12 mouse cellular contexts compared by ENCODE assay signal in genomic region chr7:30306083-30306779, GRCm38 (mm10). TPM values are rescaled to one million over a fixed set of nuclear protein-coding genes. Genes with fewer than 3 reads are reported as not detected.
A peak's percentile ranks its signal among the peaks of the same experiment; 100 is the strongest.
DNase-seq lines count a peak whose midpoint lies in the region; ATAC-seq and TF ChIP-seq lines count a peak whose summit lies in the region.
"Had no signal": no experiment of that assay in that cellular context is flagged by ENCODE, and none has a peak within 500 bp of the region (broad histone marks: within the 10 kb centered on the region; RNA-seq: fewer than 3 reads in every experiment).

No protein-coding gene starts in this region.

- H3K9ac ChIP-seq in forebrain, postnatal 0 days = no peak overlapping the region
- no peak overlapping the region for H3K9ac ChIP-seq in forebrain, embryonic 16.5 days (replicated peaks; ENCODE audit: low read depth, low read length)
- H3K9ac ChIP-seq in liver, embryonic 14.5 days (replicated peaks) = no peak overlapping the region
- H3K9ac ChIP-seq: heart, embryonic 15.5 days; midbrain, embryonic 12.5 days had no signal

- H3K9me3 ChIP-seq in forebrain, postnatal 0 days (ENCODE audit: low read length) = no peaks in the 10 kb centered on the region
- no peaks in the 10 kb centered on the region for H3K9me3 ChIP-seq in forebrain, embryonic 16.5 days (ENCODE audit: control insufficient read depth, low read length)
- H3K9me3 ChIP-seq in liver, embryonic 14.5 days (ENCODE audit: control insufficient read depth, low read length) = no peaks in the 10 kb centered on the region
- H3K9me3 ChIP-seq: heart, embryonic 15.5 days; midbrain, embryonic 12.5 days had no signal

- no peak overlapping the region for H3K4me2 ChIP-seq in forebrain, postnatal 0 days (ENCODE audit: low read depth)
- no peak overlapping the region for H3K4me2 ChIP-seq in forebrain, embryonic 16.5 days (ENCODE audit: low read length)
- H3K4me2 ChIP-seq in liver, embryonic 14.5 days (ENCODE audit: low read depth) = no peak overlapping the region
- H3K4me2 ChIP-seq: heart, embryonic 15.5 days; midbrain, embryonic 12.5 days had no signal

- no peak for DNase-seq in forebrain, postnatal 0 days
- DNase-seq in liver, embryonic 14.5 days (ENCODE audit: low read depth in 3 of 3, low spot score in 3 of 3) = no peak
- no peak for DNase-seq in liver
- DNase-seq in CD4-positive helper T cell, adult 2 months (ENCODE audit: low read depth, low spot score) = peak; percentile 57
- peak; percentile 63 for DNase-seq in brain, adult 2 months (ENCODE audit: low read depth, low spot score)
- DNase-seq in ovary, postnatal 14 days (ENCODE audit: low spot score) = no peak
- no peak for DNase-seq in testis, postnatal 10 days (ENCODE audit: low spot score)
- DNase-seq: cerebellum, postnatal 36 days had no signal

- no peak for TF ChIP-seq EP300 in liver, embryonic 14.5 days (IDR thresholded peaks at IDR 0.05; ENCODE audit: low read depth)

- WGBS in forebrain, postnatal 0 days = 91% methylated on average over 16 of the region's 16 CpGs
- WGBS in forebrain, embryonic 16.5 days = 92% methylated on average over 16 of the region's 16 CpGs
- 75% methylated on average over 16 of the region's 16 CpGs for WGBS in liver, embryonic 14.5 days (ENCODE audit: insufficient replicate concordance)

- H3K36me3 ChIP-seq in forebrain, postnatal 0 days (ENCODE audit: insufficient read depth) = peaks cover 52% of the 10 kb centered on the region
- H3K36me3 ChIP-seq in forebrain, embryonic 16.5 days (ENCODE audit: control insufficient read depth, insufficient read depth) = peaks cover 43% of the 10 kb centered on the region
- H3K36me3 ChIP-seq in liver, embryonic 14.5 days (replicated peaks; ENCODE audit: control insufficient read depth, insufficient read depth, low read depth) = no peaks in the 10 kb centered on the region
- H3K36me3 ChIP-seq: heart, embryonic 15.5 days had no signal

- 0 out of 2 replicates have a peak, but pooled peaks cover 9% of the 10 kb centered on the region for H3K4me1 ChIP-seq in forebrain, postnatal 0 days (ENCODE audit: insufficient read depth)
- H3K4me1 ChIP-seq in forebrain, embryonic 16.5 days (replicated peaks; ENCODE audit: control insufficient read depth, insufficient read depth, low read length) = peaks cover 15% of the 10 kb centered on the region
- H3K4me1 ChIP-seq in liver, embryonic 14.5 days (replicated peaks; ENCODE audit: control insufficient read depth in 2 of 2, insufficient read depth in 2 of 2, low read length in 1 of 2) = peaks cover 0 to 9% of the 10 kb centered on the region in 2 experiments; a peak in 2 of 4 replicates

- no peaks in the 10 kb centered on the region for H3K27me3 ChIP-seq in forebrain, postnatal 0 days (ENCODE audit: insufficient read depth, low read length)
- no peaks in the 10 kb centered on the region for H3K27me3 ChIP-seq in forebrain, embryonic 16.5 days (replicated peaks; ENCODE audit: control insufficient read depth, insufficient read depth, low read length)
- no peaks in the 10 kb centered on the region for H3K27me3 ChIP-seq in liver, embryonic 14.5 days (ENCODE audit: control insufficient read depth, insufficient read depth, low read length)
- H3K27me3 ChIP-seq: heart, embryonic 15.5 days; midbrain, embryonic 12.5 days had no signal

- ATAC-seq in forebrain, postnatal 0 days = no peak
- ATAC-seq in forebrain, embryonic 16.5 days = no peak
- no peak for ATAC-seq in liver, embryonic 14.5 days (ENCODE audit: insufficient read depth)

- no peak overlapping the region for H3K4me3 ChIP-seq in forebrain, postnatal 0 days (ENCODE audit: low read depth, low read length)
- no peak overlapping the region for H3K4me3 ChIP-seq in forebrain, embryonic 16.5 days (replicated peaks; ENCODE audit: low read length)
- H3K4me3 ChIP-seq in liver, embryonic 14.5 days (ENCODE audit: insufficient read depth in 1 of 2, low read depth in 2 of 2, low read length in 2 of 2) = no peak overlapping the region
- H3K4me3 ChIP-seq: heart, embryonic 15.5 days; midbrain, embryonic 12.5 days had no signal

- H3K27ac ChIP-seq in forebrain, postnatal 0 days (ENCODE audit: low read depth, low read length) = peak overlapping the region; percentile 57; the same call in 1 of the 2 replicates
- no peak overlapping the region for H3K27ac ChIP-seq in forebrain, embryonic 16.5 days (ENCODE audit: low read length)
- no peak overlapping the region for H3K27ac ChIP-seq in liver, embryonic 14.5 days
- H3K27ac ChIP-seq: heart, embryonic 15.5 days; midbrain, embryonic 12.5 days had no signal

- peak; percentile 51 for TF ChIP-seq CTCF in forebrain, postnatal 0 days (IDR thresholded peaks at IDR 0.05; ENCODE audit: low read depth)
- peak; percentile 61 for TF ChIP-seq CTCF in liver, embryonic 14.5 days (IDR thresholded peaks at IDR 0.05; ENCODE audit: low read depth)

RNA-seq across cellular contexts. Expression of gene Alkbh6, which starts 2.3 kb away (rescaled TPM):
- 70.5 and 74.1 TPM in 2 replicates for total RNA-seq in forebrain, postnatal 0 days (2014; rRNA removed)
- 117 and 127 TPM in 2 replicates for polyA plus RNA-seq in forebrain, postnatal 0 days (2015; fragmentation: Nextera tagmentation; extraction: Ambion mirVana)
- 93.6 and 104 TPM in 2 replicates for polyA plus RNA-seq in forebrain, embryonic 16.5 days (2015; fragmentation: Nextera tagmentation; extraction: Ambion mirVana)
- polyA plus RNA-seq in liver, embryonic 14.5 days (2012; rRNA removed) = 13.8 and 18.6 TPM in 2 replicates
- 16.0 and 19.5 TPM in 2 replicates for polyA plus RNA-seq in liver, embryonic 14.5 days (2014; fragmentation: Nextera tagmentation; extraction: Ambion mirVana)

RNA-seq across cellular contexts. Expression of gene Syne4, which starts 8.4 kb away (rescaled TPM):
- 5.2 and 6.5 TPM in 2 replicates for total RNA-seq in forebrain, postnatal 0 days (2014; rRNA removed)
- polyA plus RNA-seq in forebrain, postnatal 0 days (2015; fragmentation: Nextera tagmentation; extraction: Ambion mirVana) = 1.8 and 4.5 TPM in 2 replicates
- 8.5 and 11.7 TPM in 2 replicates for polyA plus RNA-seq in forebrain, embryonic 16.5 days (2015; fragmentation: Nextera tagmentation; extraction: Ambion mirVana)
- 11.1 and 12.0 TPM in 2 replicates for polyA plus RNA-seq in liver, embryonic 14.5 days (2012; rRNA removed)
- polyA plus RNA-seq in liver, embryonic 14.5 days (2014; fragmentation: Nextera tagmentation; extraction: Ambion mirVana) = 7.0 and 7.6 TPM in 2 replicates

RNA-seq across cellular contexts. Expression of gene Clip3, which starts 14.7 kb away (rescaled TPM):
- 105 and 108 TPM in 2 replicates for total RNA-seq in forebrain, postnatal 0 days (2014; rRNA removed)
- 178 and 186 TPM in 2 replicates for polyA plus RNA-seq in forebrain, postnatal 0 days (2015; fragmentation: Nextera tagmentation; extraction: Ambion mirVana)
- polyA plus RNA-seq in forebrain, embryonic 16.5 days (2015; fragmentation: Nextera tagmentation; extraction: Ambion mirVana) = 129 and 145 TPM in 2 replicates
- 1.0 and 2.1 TPM in 2 replicates for polyA plus RNA-seq in liver, embryonic 14.5 days (2012; rRNA removed)
- 0.71 and 0.86 TPM in 2 replicates for polyA plus RNA-seq in liver, embryonic 14.5 days (2014; fragmentation: Nextera tagmentation; extraction: Ambion mirVana)

RNA-seq across cellular contexts. Expression of gene E130208F15Rik, which starts 15.3 kb away (rescaled TPM):
- total RNA-seq in forebrain, postnatal 0 days (2014; rRNA removed) = 0.52 TPM in 1 of 2 replicates, not detected in the other
- 0.31 TPM in 1 of 2 replicates, not detected in the other for polyA plus RNA-seq in forebrain, postnatal 0 days (2015; fragmentation: Nextera tagmentation; extraction: Ambion mirVana)
- not detected in 2 replicates for polyA plus RNA-seq in forebrain, embryonic 16.5 days (2015; fragmentation: Nextera tagmentation; extraction: Ambion mirVana)
- 0.11 and 0.19 TPM in 2 replicates for polyA plus RNA-seq in liver, embryonic 14.5 days (2012; rRNA removed)
- not detected in 2 replicates for polyA plus RNA-seq in liver, embryonic 14.5 days (2014; fragmentation: Nextera tagmentation; extraction: Ambion mirVana)
- polyA plus RNA-seq: heart, embryonic 15.5 days; midbrain, embryonic 12.5 days; stomach, embryonic 16.5 days had no signal

RNA-seq across cellular contexts. Expression of gene Sdhaf1, which starts 17.5 kb away (rescaled TPM):
- 9.8 and 14.6 TPM in 2 replicates for total RNA-seq in forebrain, postnatal 0 days (2014; rRNA removed)
- 18.4 and 20.7 TPM in 2 replicates for polyA plus RNA-seq in forebrain, postnatal 0 days (2015; fragmentation: Nextera tagmentation; extraction: Ambion mirVana)
- 18.0 and 19.3 TPM in 2 replicates for polyA plus RNA-seq in forebrain, embryonic 16.5 days (2015; fragmentation: Nextera tagmentation; extraction: Ambion mirVana)
- 3.8 and 5.1 TPM in 2 replicates for polyA plus RNA-seq in liver, embryonic 14.5 days (2012; rRNA removed)
- 6.7 and 7.0 TPM in 2 replicates for polyA plus RNA-seq in liver, embryonic 14.5 days (2014; fragmentation: Nextera tagmentation; extraction: Ambion mirVana)

Comparison
In these comparisons a context has a peak if more than half of its experiments do, and no peak if none do; other contexts are left out.
1. DNase-seq: peak in CD4-positive helper T cell, adult 2 months (single experiment) and brain, adult 2 months (single experiment); none in forebrain, postnatal 0 days (single experiment), liver, embryonic 14.5 days (0 of 3), liver (single experiment), ovary, postnatal 14 days (single experiment) and testis, postnatal 10 days (single experiment).
2. RNA of gene Clip3, which starts 14.7 kb away (polyA plus RNA-seq): 178 to 186 TPM in forebrain, postnatal 0 days and 129 to 145 TPM in forebrain, embryonic 16.5 days; 0.71 to 2.1 TPM in liver, embryonic 14.5 days; every median in the first group is over 10 times any median in the second.